Mouse (Mus musculus): ENCODE results near the gene Ngrn. TPM values are rescaled to one million over a fixed set of nuclear protein-coding genes. Genes with fewer than 3 reads are reported as not detected.

The Ngrn gene
- total and polyA plus RNA-seq, 3 experiments, result 28.3 to 43.2 (median 32.1) TPM

- no peak overlapping the region for H3K4me3 ChIP-seq (replicated peaks in 1 of 3; ENCODE audit: low read depth in 2 of 3, low read length in 2 of 3, poor library complexity in 1 of 3)
- no peaks in the 10 kb centered on the region for H3K27me3 ChIP-seq (replicated peaks)
- no peak for DNase-seq (ENCODE audit: extremely low read depth)
- no peak for TF ChIP-seq POLR2A (IDR thresholded peaks at IDR 0.05; ENCODE audit: low read depth, low read length)
- TF ChIP-seq ZKSCAN1 (IDR thresholded peaks at IDR 0.05; ENCODE audit: borderline replicate concordance, low read depth, low read length), result no peak
- TF ChIP-seq MAZ (IDR thresholded peaks at IDR 0.05; ENCODE audit: low read depth, low read length), result no peak
- TF ChIP-seq USF2 (conservative IDR thresholded peaks at IDR 0.05; ENCODE audit: low read depth, low read length), result no peak
- TF ChIP-seq MAFK (IDR thresholded peaks at IDR 0.05; ENCODE audit: insufficient replicate concordance, low read length), result no peak
- TF ChIP-seq E2F4 (IDR thresholded peaks at IDR 0.05; ENCODE audit: insufficient replicate concordance, low read depth, low read length), result no peak
- dilution Hi-C loops (cut with MboI; ENCODE audit: extremely low pct_ligation_motif_present, extremely low pct_unique_long_range_greater_than_20kb, low sequenced_read_pairs), result no loop called here
- in situ Hi-C loops (cut with MboI; ENCODE audit: low pct_ligation_motif_present, low pct_unique_long_range_greater_than_20kb, low sequenced_read_pairs), result loop anchor here (5.0 kb wide), 1 partner anchor 71 kb away; no protein-coding TSS in a partner anchor
- peaks cover 40 to 69% of the 10 kb centered on the region in 2 experiments for H3K4me1 ChIP-seq (ENCODE audit: control insufficient read depth in 1 of 2, insufficient read depth in 2 of 2)
- peaks cover 14% of the 10 kb centered on the region for H3K79me2 ChIP-seq (replicated peaks; ENCODE audit: control insufficient read depth, extremely low read depth, insufficient read depth, poor library complexity, severe bottlenecking)
- H3K27ac ChIP-seq (ENCODE audit: insufficient read depth, low read depth), result peak overlapping the region; percentile 51
- no peak overlapping the region for H3K9ac ChIP-seq (ENCODE audit: insufficient read depth, low read depth)
- peaks cover 35 to 38% of the 10 kb centered on the region in 2 experiments for H3K36me3 ChIP-seq (replicated peaks in 1 of 2; ENCODE audit: control insufficient read depth in 1 of 2, insufficient read depth in 1 of 2, low read length in 1 of 2)
- H3K4me2 ChIP-seq (ENCODE audit: insufficient read depth, low read depth, poor library complexity, severe bottlenecking), result no peak overlapping the region
- H3K9me3 ChIP-seq (replicated peaks; ENCODE audit: low read length), result no peaks in the 10 kb centered on the region
Observed at GRCm38 (mm10) chr7:80213604-80214003, 47.4 kb upstream of the Ngrn start.

GRCm38 (mm10) chr7:80214459-80214858 is 46.6 kb upstream of the Ngrn start:
- Histone ChIP-seq H3K9ac (ENCODE audit: insufficient read depth, low read depth) (no peak overlapping the region), H3K4me3 (replicated peaks in 1 of 3; ENCODE audit: low read depth in 2 of 3, low read length in 2 of 3, poor library complexity in 1 of 3) (no peak overlapping the region), H3K27ac (ENCODE audit: insufficient read depth, low read depth) (peak overlapping the region; percentile 61), H3K27me3 (replicated peaks) (no peaks in the 10 kb centered on the region), H3K4me2 (ENCODE audit: insufficient read depth, low read depth, poor library complexity, severe bottlenecking) (peak overlapping the region; percentile 33), H3K9me3 (replicated peaks; ENCODE audit: low read length) (no peaks in the 10 kb centered on the region), H3K36me3 (replicated peaks in 1 of 2; ENCODE audit: control insufficient read depth in 1 of 2, insufficient read depth in 1 of 2, low read length in 1 of 2) (peaks cover 44 to 47% of the 10 kb centered on the region in 2 experiments), H3K79me2 (replicated peaks; ENCODE audit: control insufficient read depth, extremely low read depth, insufficient read depth, poor library complexity, severe bottlenecking) (peaks cover 14% of the 10 kb centered on the region), H3K4me1 (ENCODE audit: control insufficient read depth in 1 of 2, insufficient read depth in 2 of 2) (peaks cover 33 to 60% of the 10 kb centered on the region in 2 experiments)
- in situ Hi-C loops (cut with MboI; ENCODE audit: low pct_ligation_motif_present, low pct_unique_long_range_greater_than_20kb, low sequenced_read_pairs), result loop anchor here (5.0 kb wide), 1 partner anchor 72 kb away; no protein-coding TSS in a partner anchor
- dilution Hi-C loops (cut with MboI; ENCODE audit: extremely low pct_ligation_motif_present, extremely low pct_unique_long_range_greater_than_20kb, low sequenced_read_pairs), result no loop called here
- peak; percentile 80 for DNase-seq (ENCODE audit: extremely low read depth)
- no peak for TF ChIP-seq CHD1 (IDR thresholded peaks at IDR 0.05; ENCODE audit: low read depth, low read length)
- TF ChIP-seq IRF4 (IDR thresholded peaks at IDR 0.05; ENCODE audit: low read depth, low read length), result peak; percentile 89
- peak; percentile 18; the same call in 1 of the 2 replicates for TF ChIP-seq MAZ (IDR thresholded peaks at IDR 0.05; ENCODE audit: low read depth, low read length)
- TF ChIP-seq POLR2A (IDR thresholded peaks at IDR 0.05; ENCODE audit: low read depth, low read length), result no peak
- TF ChIP-seq POLR2AphosphoS2 (IDR thresholded peaks at IDR 0.05; ENCODE audit: low read depth, low read length), result no peak
- peak; percentile 87 for TF ChIP-seq MEF2A (IDR thresholded peaks at IDR 0.05; ENCODE audit: borderline replicate concordance, low read depth, low read length)
- TF ChIP-seq SMC3 (IDR thresholded peaks at IDR 0.05; ENCODE audit: low read depth, low read length), result peak; percentile 34
- no peak for TF ChIP-seq ZKSCAN1 (IDR thresholded peaks at IDR 0.05; ENCODE audit: borderline replicate concordance, low read depth, low read length)
- TF ChIP-seq MAFK (IDR thresholded peaks at IDR 0.05; ENCODE audit: insufficient replicate concordance, low read length), result peak; percentile 86
- TF ChIP-seq USF1 (IDR thresholded peaks at IDR 0.05; ENCODE audit: low read depth, low read length), result no peak
- peak; percentile 67 for TF ChIP-seq MAX (IDR thresholded peaks at IDR 0.05; ENCODE audit: low read length)
- 0 out of 2 replicates have a peak, but pooled peaks have one; percentile 23 for TF ChIP-seq TBP (conservative IDR thresholded peaks at IDR 0.05; ENCODE audit: low read depth, low read length)
- TF ChIP-seq ELF1 (IDR thresholded peaks at IDR 0.05; ENCODE audit: low read depth, low read length), result 0 out of 2 replicates have a peak, but pooled peaks have one; percentile 3
- TF ChIP-seq NRF1 (IDR thresholded peaks at IDR 0.05; ENCODE audit: low read depth, low read length), result no peak
- peak; percentile 97 for TF ChIP-seq BHLHE40 (IDR thresholded peaks at IDR 0.05; ENCODE audit: low read depth, low read length)
- TF ChIP-seq MYC (IDR thresholded peaks at IDR 0.05; ENCODE audit: low read depth, low read length), result peak; percentile 88
- peak; percentile 4 for TF ChIP-seq RAD21 (IDR thresholded peaks at IDR 0.05; ENCODE audit: low read depth, low read length)
- TF ChIP-seq KAT2A (IDR thresholded peaks at IDR 0.05; ENCODE audit: insufficient replicate concordance, low read length), result no peak
- peak; percentile 36; the same call in 1 of the 2 replicates for TF ChIP-seq ZNF384 (IDR thresholded peaks at IDR 0.05; ENCODE audit: low read depth, low read length)
- TF ChIP-seq ETS1 (conservative IDR thresholded peaks at IDR 0.05; ENCODE audit: low read depth, low read length), result peak; percentile 88
- TF ChIP-seq MXI1 (IDR thresholded peaks at IDR 0.05; ENCODE audit: low read depth, low read length), result peak; percentile 58; the same call in 1 of the 2 replicates
- TF ChIP-seq E2F4 (IDR thresholded peaks at IDR 0.05; ENCODE audit: insufficient replicate concordance, low read depth, low read length), result no peak
- no peak for TF ChIP-seq GABPA (IDR thresholded peaks at IDR 0.05; ENCODE audit: insufficient replicate concordance, low read depth, low read length)
- TF ChIP-seq JUN (IDR thresholded peaks at IDR 0.05; ENCODE audit: insufficient read depth, low read depth, low read length), result peak; percentile 73; the same call in 1 of the 2 replicates
- peak; percentile 57; the same call in 1 of the 2 replicates for TF ChIP-seq TCF12 (IDR thresholded peaks at IDR 0.05; ENCODE audit: low read depth, low read length)
- no peak for TF ChIP-seq CTCF (conservative IDR thresholded peaks at IDR 0.05 in 1 of 2, IDR thresholded peaks at IDR 0.05 in 1 of 2; ENCODE audit: low read depth in 2 of 2, low read length in 2 of 2)
- no peak for TF ChIP-seq CHD2 (IDR thresholded peaks at IDR 0.05; ENCODE audit: low read length)
- TF ChIP-seq HCFC1 (IDR thresholded peaks at IDR 0.05; ENCODE audit: low read depth, low read length), result no peak
- peak; percentile 76; the same call in 1 of the 2 replicates for TF ChIP-seq SIN3A (IDR thresholded peaks at IDR 0.05; ENCODE audit: low read length)
- TF ChIP-seq RCOR1 (conservative IDR thresholded peaks at IDR 0.05; ENCODE audit: low read depth, low read length), result peak; percentile 74; the same call in 1 of the 2 replicates
